In the genomic region with DNA sequence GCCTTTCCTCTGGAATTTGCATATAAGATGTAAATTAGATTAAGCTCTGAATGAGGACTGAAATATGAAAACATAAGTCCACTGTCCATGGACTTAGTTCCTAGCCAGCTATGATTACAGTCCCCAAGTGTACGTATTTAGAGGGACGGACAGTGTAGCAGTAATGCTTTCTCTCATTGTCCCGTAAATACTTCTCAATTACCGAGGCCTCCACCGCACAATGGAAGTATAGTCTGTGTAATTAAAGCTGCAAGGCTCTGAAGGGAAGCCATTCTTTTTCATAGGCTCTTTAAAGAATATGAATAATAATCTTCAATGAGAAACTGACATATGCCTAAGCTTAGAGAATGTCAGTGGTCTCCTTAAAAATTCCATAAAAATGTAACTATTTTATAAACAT, we compare ENCODE assay signal across 20 mouse cellular contexts.
DNase-seq lines count a peak whose midpoint lies in the region; ATAC-seq and TF ChIP-seq lines count a peak whose summit lies in the region.
"Had no signal": no experiment of that assay in that cellular context is flagged by ENCODE, and none has a peak within 500 bp of the region (broad histone marks: within the 10 kb centered on the region; RNA-seq: fewer than 3 reads in every experiment).

No protein-coding gene starts in this region.

- TF ChIP-seq CTCF in brain, embryonic 14.5 days (IDR thresholded peaks at IDR 0.05; ENCODE audit: borderline replicate concordance, extremely low read depth, insufficient read depth, insufficient read length), result no peak

- 41% methylated on average over 5 of the region's 5 CpGs for WGBS in forebrain, embryonic 13.5 days
- WGBS in forebrain, embryonic 16.5 days, result 20% methylated on average over 5 of the region's 5 CpGs
- 36% methylated on average over 5 of the region's 5 CpGs for WGBS in neural tube, embryonic 14.5 days
- WGBS in neural tube, embryonic 15.5 days, result 42% methylated on average over 5 of the region's 5 CpGs

- no peak overlapping the region for H3K27ac ChIP-seq in forebrain, embryonic 13.5 days
- no peak overlapping the region for H3K27ac ChIP-seq in forebrain, embryonic 16.5 days (ENCODE audit: low read length)
- H3K27ac ChIP-seq in neural tube, embryonic 14.5 days (ENCODE audit: low read depth, low read length), result no peak overlapping the region
- H3K27ac ChIP-seq in neural tube, embryonic 15.5 days (replicated peaks), result no peak overlapping the region
- H3K27ac ChIP-seq: embryonic facial prominence, embryonic 13.5 days; forebrain, embryonic 15.5 days had no signal

- H3K9ac ChIP-seq in forebrain, embryonic 13.5 days, result no peak overlapping the region
- no peak overlapping the region for H3K9ac ChIP-seq in forebrain, embryonic 16.5 days (replicated peaks; ENCODE audit: low read depth, low read length)
- H3K9ac ChIP-seq in neural tube, embryonic 14.5 days (replicated peaks; ENCODE audit: low read depth, low read length), result no peak overlapping the region
- no peak overlapping the region for H3K9ac ChIP-seq in neural tube, embryonic 15.5 days (replicated peaks)
- H3K9ac ChIP-seq: embryonic facial prominence, embryonic 13.5 days; forebrain, embryonic 15.5 days had no signal

- TF ChIP-seq POLR2A in brain, embryonic 14.5 days (IDR thresholded peaks at IDR 0.05; ENCODE audit: borderline replicate concordance, extremely low read depth, insufficient read depth, insufficient read length, poor library complexity, severe bottlenecking), result no peak

- DNase-seq in brain, embryonic 14.5 days (ENCODE audit: low read depth), result peak; percentile 35
- peak; percentile 61 for DNase-seq in retina, postnatal 1 day
- no peak for DNase-seq in thymus, adult 18-20 months
- DNase-seq in lung, postnatal 14 days, result no peak
- DNase-seq: adrenal gland, adult 2 months; adrenal gland, postnatal 10 days; adrenal gland, postnatal 25 days; cerebellum, adult 11-12 months; cerebellum, adult 2 months; cerebellum, adult 9-10 months; cerebellum, postnatal 10 days; cerebellum, postnatal 25 days had no signal

- H3K4me3 ChIP-seq in forebrain, embryonic 13.5 days, result no peak overlapping the region
- H3K4me3 ChIP-seq in forebrain, embryonic 16.5 days (replicated peaks; ENCODE audit: low read length), result no peak overlapping the region
- no peak overlapping the region for H3K4me3 ChIP-seq in neural tube, embryonic 14.5 days (ENCODE audit: low read depth, low read length)
- H3K4me3 ChIP-seq in neural tube, embryonic 15.5 days (replicated peaks), result no peak overlapping the region
- H3K4me3 ChIP-seq: embryonic facial prominence, embryonic 13.5 days; forebrain, embryonic 15.5 days had no signal

- 0 out of 2 replicates have a peak, but pooled peaks have one; percentile 50 for ATAC-seq in forebrain, embryonic 13.5 days
- no peak for ATAC-seq in forebrain, embryonic 16.5 days
- ATAC-seq in neural tube, embryonic 14.5 days (ENCODE audit: low read depth), result peak; percentile 49; the same call in 1 of the 2 replicates
- no peak for ATAC-seq in neural tube, embryonic 15.5 days (ENCODE audit: low FRiP score)
- ATAC-seq: forebrain, embryonic 15.5 days had no signal

- H3K4me1 ChIP-seq in forebrain, embryonic 13.5 days, result no peaks in the 10 kb centered on the region
- no peaks in the 10 kb centered on the region for H3K4me1 ChIP-seq in forebrain, embryonic 16.5 days (replicated peaks; ENCODE audit: control insufficient read depth, insufficient read depth, low read length)
- H3K4me1 ChIP-seq in neural tube, embryonic 14.5 days (ENCODE audit: control insufficient read depth, insufficient read depth, low read length), result no peaks in the 10 kb centered on the region
- H3K4me1 ChIP-seq in neural tube, embryonic 15.5 days, result no peaks in the 10 kb centered on the region
- H3K4me1 ChIP-seq: forebrain, embryonic 15.5 days had no signal

- H3K9me3 ChIP-seq in forebrain, embryonic 13.5 days (replicated peaks), result no peaks in the 10 kb centered on the region
- H3K9me3 ChIP-seq in forebrain, embryonic 16.5 days (ENCODE audit: control insufficient read depth, low read length), result 0 out of 2 replicates have a peak, but pooled peaks cover 3% of the 10 kb centered on the region
- H3K9me3 ChIP-seq in neural tube, embryonic 14.5 days (ENCODE audit: control insufficient read depth, low read length), result no peaks in the 10 kb centered on the region
- no peaks in the 10 kb centered on the region for H3K9me3 ChIP-seq in neural tube, embryonic 15.5 days (replicated peaks)
- H3K9me3 ChIP-seq: embryonic facial prominence, embryonic 13.5 days had no signal

- no peak overlapping the region for H3K4me2 ChIP-seq in forebrain, embryonic 13.5 days
- H3K4me2 ChIP-seq in forebrain, embryonic 16.5 days (ENCODE audit: low read length), result no peak overlapping the region
- no peak overlapping the region for H3K4me2 ChIP-seq in neural tube, embryonic 14.5 days (ENCODE audit: low read depth, low read length)
- no peak overlapping the region for H3K4me2 ChIP-seq in neural tube, embryonic 15.5 days
- H3K4me2 ChIP-seq: embryonic facial prominence, embryonic 13.5 days; forebrain, embryonic 15.5 days had no signal

- H3K27me3 ChIP-seq in forebrain, embryonic 13.5 days, result no peaks in the 10 kb centered on the region
- H3K27me3 ChIP-seq in forebrain, embryonic 16.5 days (replicated peaks; ENCODE audit: control insufficient read depth, insufficient read depth, low read length), result no peaks in the 10 kb centered on the region
- no peaks in the 10 kb centered on the region for H3K27me3 ChIP-seq in neural tube, embryonic 14.5 days (ENCODE audit: control insufficient read depth, insufficient read depth, low read length)
- H3K27me3 ChIP-seq in neural tube, embryonic 15.5 days (replicated peaks), result no peaks in the 10 kb centered on the region
- H3K27me3 ChIP-seq: CH12.LX; embryonic facial prominence, embryonic 13.5 days; forebrain, embryonic 15.5 days had no signal

- H3K36me3 ChIP-seq in forebrain, embryonic 13.5 days (ENCODE audit: poor library complexity, severe bottlenecking), result no peaks in the 10 kb centered on the region
- no peaks in the 10 kb centered on the region for H3K36me3 ChIP-seq in forebrain, embryonic 16.5 days (ENCODE audit: control insufficient read depth, insufficient read depth)
- no peaks in the 10 kb centered on the region for H3K36me3 ChIP-seq in neural tube, embryonic 14.5 days (ENCODE audit: control insufficient read depth, insufficient read depth, low read length)
- H3K36me3 ChIP-seq in neural tube, embryonic 15.5 days, result no peaks in the 10 kb centered on the region
- H3K36me3 ChIP-seq: embryonic facial prominence, embryonic 13.5 days; forebrain, embryonic 15.5 days; G1E had no signal

Comparison
In these comparisons a context has a peak if more than half of its experiments do, and no peak if none do; other contexts are left out.
1. ATAC-seq: peak in forebrain, embryonic 13.5 days (single experiment) and neural tube, embryonic 14.5 days (single experiment); none in forebrain, embryonic 16.5 days (single experiment) and neural tube, embryonic 15.5 days (single experiment).
2. DNase-seq: peak in brain, embryonic 14.5 days (single experiment) and retina, postnatal 1 day (single experiment); none in thymus, adult 18-20 months (0 of 2) and lung, postnatal 14 days (single experiment).